Mouse (Mus musculus): ENCODE data around the gene Gtdc1. TPM values are rescaled to one million over a fixed set of nuclear protein-coding genes. Genes with fewer than 3 reads are reported as not detected.

Gene Gtdc1
- total and polyA plus RNA-seq, 2 experiments from 2014 or later: 18.6 to 43.4 TPM

DNA sequence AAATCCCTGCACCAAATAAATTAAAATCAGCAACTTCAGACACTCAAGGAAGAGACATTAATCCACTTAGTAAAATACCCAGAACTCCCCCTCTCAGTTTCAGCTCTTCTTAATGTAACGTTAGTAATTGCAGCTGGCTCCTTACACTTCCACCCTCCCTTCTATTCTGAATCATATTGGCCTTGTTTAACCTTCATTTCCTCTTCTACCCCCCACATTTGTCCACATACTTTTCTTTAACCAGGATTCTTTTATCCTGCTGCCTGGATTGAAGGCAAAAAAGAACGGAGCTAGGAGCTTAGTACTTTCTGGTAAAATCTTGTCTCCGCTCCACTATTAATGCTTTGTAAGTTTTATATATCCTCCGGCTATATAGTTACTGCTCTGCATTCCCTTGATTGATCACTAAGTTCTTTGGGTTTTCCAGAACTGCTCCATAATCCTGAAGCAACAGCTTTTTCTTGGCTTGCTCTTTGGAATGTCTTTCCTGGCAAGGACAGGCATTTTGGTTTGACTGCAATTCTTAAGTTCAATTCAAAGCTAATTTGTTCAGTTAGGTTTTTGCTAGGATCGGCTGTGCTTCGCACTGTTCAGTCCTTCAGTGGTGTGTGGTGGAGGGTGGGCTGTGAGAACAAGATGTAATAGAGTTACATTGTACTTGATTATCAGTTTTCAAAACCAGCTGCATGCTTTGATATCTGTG is 368.1 kb downstream of the Gtdc1 start:
- Histone ChIP-seq H3K4me3 (ENCODE audit: low read depth, low read length) (no peak overlapping the region), H3K27me3 (ENCODE audit: insufficient read depth, low read length) (peaks cover 4% of the 10 kb centered on the region; the same call in 1 of the 2 replicates), H3K9me3 (ENCODE audit: low read length) (no peaks in the 10 kb centered on the region), H3K4me1 (ENCODE audit: insufficient read depth, low read length) (no peaks in the 10 kb centered on the region), H3K9ac (replicated peaks; ENCODE audit: low read length, poor library complexity, severe bottlenecking) (no peak overlapping the region), H3K36me3 (ENCODE audit: insufficient read depth, low read length) (no peaks in the 10 kb centered on the region), H3K4me2 (ENCODE audit: low read depth, low read length, poor library complexity, severe bottlenecking) (no peak overlapping the region), H3K27ac (ENCODE audit: low read depth, low read length) (no peak overlapping the region)
- no peak for ATAC-seq (ENCODE audit: low FRiP score)
- WGBS: 56% methylated on average over 6 of the region's 6 CpGs
- no peak for DNase-seq (ENCODE audit: low spot score)
- no peak for TF ChIP-seq CTCF (IDR thresholded peaks at IDR 0.05)

DNA sequence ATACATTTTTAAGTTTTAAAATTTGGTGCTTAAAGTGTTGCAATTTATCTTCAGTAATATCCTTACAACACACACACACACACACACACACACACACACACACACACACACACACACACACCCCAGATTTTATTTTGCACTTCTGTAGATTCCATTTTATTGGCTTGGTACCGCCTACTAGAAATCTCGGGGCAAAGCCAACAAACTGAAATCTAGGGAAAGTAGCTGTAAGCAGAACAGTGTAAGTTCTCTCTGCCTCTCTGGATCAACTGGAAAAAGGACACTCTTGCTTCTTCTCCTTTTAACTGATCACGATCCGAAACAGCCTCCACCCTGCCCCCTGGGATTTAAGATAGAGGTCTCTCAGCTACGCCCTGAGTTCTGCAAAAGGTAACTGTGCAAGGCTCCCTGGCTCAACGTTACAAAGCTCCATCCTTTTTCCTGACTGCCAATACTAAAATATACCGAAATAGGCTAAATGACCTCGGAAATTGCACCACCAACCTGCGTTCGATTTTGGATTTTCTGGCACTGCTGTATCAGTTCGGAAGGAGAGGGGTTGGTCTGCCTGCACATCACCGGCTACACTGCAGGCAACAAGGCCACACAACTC is 369.7 kb downstream of the Gtdc1 start:
- no peak for TF ChIP-seq CTCF (IDR thresholded peaks at IDR 0.05)
- H3K4me1 ChIP-seq (ENCODE audit: insufficient read depth, low read length): no peaks in the 10 kb centered on the region
- no peak overlapping the region for H3K27ac ChIP-seq (ENCODE audit: low read depth, low read length)
- no peak overlapping the region for H3K9ac ChIP-seq (replicated peaks; ENCODE audit: low read length, poor library complexity, severe bottlenecking)
- ATAC-seq (ENCODE audit: low FRiP score): no peak
- H3K27me3 ChIP-seq (ENCODE audit: insufficient read depth, low read length): peaks cover 4% of the 10 kb centered on the region; the same call in 1 of the 2 replicates
- peak overlapping the region; percentile 51; the same call in 1 of the 2 replicates for H3K4me3 ChIP-seq (ENCODE audit: low read depth, low read length)
- peak overlapping the region; percentile 98; the same call in 1 of the 2 replicates for H3K4me2 ChIP-seq (ENCODE audit: low read depth, low read length, poor library complexity, severe bottlenecking)
- H3K36me3 ChIP-seq (ENCODE audit: insufficient read depth, low read length): no peaks in the 10 kb centered on the region
- no peaks in the 10 kb centered on the region for H3K9me3 ChIP-seq (ENCODE audit: low read length)
- no peak for DNase-seq (ENCODE audit: low spot score)
- WGBS: 39% methylated on average over 12 of the region's 12 CpGs

DNA sequence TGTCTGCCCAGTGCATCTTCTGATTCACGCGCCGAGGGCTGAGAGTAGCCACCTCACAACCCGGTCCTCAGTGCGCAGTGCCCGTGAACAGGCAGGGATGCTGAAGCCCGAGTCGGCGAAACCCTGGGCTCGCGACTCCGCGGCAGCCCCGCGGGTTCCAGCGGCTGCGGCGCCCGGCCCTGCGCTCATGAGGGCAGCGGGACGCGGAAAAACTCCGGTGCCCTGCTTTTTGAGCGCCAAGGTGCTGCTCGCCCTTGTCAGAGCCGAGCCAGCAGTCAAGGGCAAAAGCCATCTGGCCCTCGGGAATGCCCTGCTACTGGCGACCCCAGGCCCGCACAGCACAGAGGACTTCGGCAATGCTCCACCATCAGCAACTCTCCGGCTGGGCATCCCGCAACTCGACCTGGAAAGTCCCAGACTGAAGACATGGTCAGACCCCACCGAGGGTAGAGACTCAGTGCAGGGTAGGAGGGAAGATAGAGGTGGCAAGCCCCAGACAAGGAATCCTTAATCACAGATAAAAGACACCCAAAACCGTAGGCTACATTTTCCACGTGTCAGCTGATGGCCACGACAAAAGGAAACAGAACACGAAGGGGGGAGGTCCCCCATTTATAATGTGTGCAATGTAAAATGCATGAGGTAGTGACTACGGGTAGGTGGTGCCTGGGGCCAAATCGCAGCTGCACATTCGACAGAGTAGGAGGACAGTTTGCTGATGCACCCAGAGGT is 370.4 kb downstream of the Gtdc1 start:
- H3K27ac ChIP-seq (ENCODE audit: low read depth, low read length): no peak overlapping the region
- TF ChIP-seq CTCF (IDR thresholded peaks at IDR 0.05): no peak
- DNase-seq (ENCODE audit: low spot score) (peak; percentile 27), ATAC-seq (ENCODE audit: low FRiP score) (peak; percentile 73)
- no peaks in the 10 kb centered on the region for H3K9me3 ChIP-seq (ENCODE audit: low read length)
- peak overlapping the region; percentile 56 for H3K9ac ChIP-seq (replicated peaks; ENCODE audit: low read length, poor library complexity, severe bottlenecking)
- H3K4me1 ChIP-seq (ENCODE audit: insufficient read depth, low read length): no peaks in the 10 kb centered on the region
- peaks cover 4% of the 10 kb centered on the region; the same call in 1 of the 2 replicates for H3K27me3 ChIP-seq (ENCODE audit: insufficient read depth, low read length)
- H3K36me3 ChIP-seq (ENCODE audit: insufficient read depth, low read length): no peaks in the 10 kb centered on the region
- under 1% methylated on average over 42 of the region's 42 CpGs for WGBS
- H3K4me3 ChIP-seq (ENCODE audit: low read depth, low read length): peak overlapping the region; percentile 51
- H3K4me2 ChIP-seq (ENCODE audit: low read depth, low read length, poor library complexity, severe bottlenecking): peak overlapping the region; percentile 98

DNA sequence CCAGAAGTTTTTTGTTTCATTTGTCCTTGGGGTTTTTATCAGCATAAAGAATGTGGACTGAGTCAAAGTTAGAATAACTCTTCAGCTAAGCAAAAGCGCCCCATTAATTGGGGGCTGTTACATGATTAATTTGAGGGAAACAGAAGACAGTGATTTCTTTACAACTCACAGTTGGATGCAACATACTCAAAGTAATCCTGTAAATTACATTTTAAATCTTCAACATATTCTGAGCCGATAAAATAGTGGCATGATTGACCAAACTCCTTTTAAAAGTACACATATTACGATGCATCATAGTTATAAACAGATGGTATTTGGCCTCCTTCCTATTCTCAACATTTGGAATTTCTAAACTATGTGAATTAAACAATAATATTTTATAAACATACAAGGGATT is 372.7 kb downstream of the Gtdc1 start:
- DNase-seq (ENCODE audit: low spot score) (no peak), ATAC-seq (ENCODE audit: low FRiP score) (no peak)
- Histone ChIP-seq H3K27me3 (ENCODE audit: insufficient read depth, low read length) (peaks cover 4% of the 10 kb centered on the region; the same call in 1 of the 2 replicates), H3K4me3 (ENCODE audit: low read depth, low read length) (no peak overlapping the region), H3K9me3 (ENCODE audit: low read length) (no peaks in the 10 kb centered on the region), H3K36me3 (ENCODE audit: insufficient read depth, low read length) (no peaks in the 10 kb centered on the region), H3K4me2 (ENCODE audit: low read depth, low read length, poor library complexity, severe bottlenecking) (no peak overlapping the region), H3K4me1 (ENCODE audit: insufficient read depth, low read length) (no peaks in the 10 kb centered on the region), H3K9ac (replicated peaks; ENCODE audit: low read length, poor library complexity, severe bottlenecking) (no peak overlapping the region), H3K27ac (ENCODE audit: low read depth, low read length) (no peak overlapping the region)
- 91% methylated on average over 3 of the region's 3 CpGs for WGBS
- no peak for TF ChIP-seq CTCF (IDR thresholded peaks at IDR 0.05)

DNA sequence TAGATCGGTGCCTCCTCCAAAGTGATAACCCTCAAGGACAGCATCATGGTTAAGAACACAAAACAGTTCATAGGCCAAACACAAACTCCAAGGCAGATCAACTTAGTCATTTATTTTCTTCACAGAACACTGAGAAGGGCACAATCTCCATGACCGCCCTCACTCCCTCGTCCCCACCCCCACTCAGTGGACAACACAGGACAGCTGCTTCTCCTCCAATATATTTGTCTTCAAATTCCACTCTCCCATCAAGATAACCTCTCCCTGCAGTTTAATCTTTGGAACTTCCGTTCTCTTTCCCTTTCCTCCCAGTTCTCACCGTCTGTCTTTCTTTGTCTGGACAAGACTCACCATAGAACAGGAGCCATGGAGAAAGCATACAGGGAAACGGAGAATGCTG is 378.1 kb downstream of the Gtdc1 start:
- Histone ChIP-seq H3K36me3 (ENCODE audit: insufficient read depth, low read length) (no peaks in the 10 kb centered on the region), H3K27me3 (ENCODE audit: insufficient read depth, low read length) (no peaks in the 10 kb centered on the region), H3K4me3 (ENCODE audit: low read depth, low read length) (no peak overlapping the region), H3K27ac (ENCODE audit: low read depth, low read length) (no peak overlapping the region), H3K9ac (replicated peaks; ENCODE audit: low read length, poor library complexity, severe bottlenecking) (no peak overlapping the region), H3K4me1 (ENCODE audit: insufficient read depth, low read length) (no peaks in the 10 kb centered on the region), H3K9me3 (ENCODE audit: low read length) (0 out of 2 replicates have a peak, but pooled peaks cover 1% of the 10 kb centered on the region), H3K4me2 (ENCODE audit: low read depth, low read length, poor library complexity, severe bottlenecking) (no peak overlapping the region)
- DNase-seq (ENCODE audit: low spot score) (no peak), ATAC-seq (ENCODE audit: low FRiP score) (no peak)
- WGBS: 94% methylated on average over 6 of the region's 6 CpGs
- no peak for TF ChIP-seq CTCF (IDR thresholded peaks at IDR 0.05)
